Mouse (Mus musculus) hindbrain, postnatal 0 days (tissue): ENCODE measurements around the gene R3hdml. TPM values are rescaled to one million over a fixed set of nuclear protein-coding genes. Genes with fewer than 3 reads are reported as not detected.

Experiments
- ATAC-seq: fragments of 200-750 bp; cut with Nextera tagmentation; 2 replicates; pipeline ENCODE4 v1.8.0; 2017; ENCODE audit warnings: mild to moderate bottlenecking, moderate TSS enrichment, moderate library complexity
- DNase-seq: peaks from one replicate; pipeline ENCODE4 v3.0.0-alpha.2; 2015; ENCODE audit warnings: low spot score
- H3K27ac ChIP-seq: fragments of 300-500 bp; sonication (generic); 2 replicates; pipeline ENCODE4 v1.5.1; 2014; ENCODE audit warnings: mild to moderate bottlenecking
- H3K27me3 ChIP-seq: fragments of 300-500 bp; sonication (generic); 2 replicates; pipeline ENCODE4 v1.6.1; 2014; ENCODE audit warnings: low read length, mixed read lengths; ENCODE audit not compliant: insufficient read depth
- H3K36me3 ChIP-seq: fragments of 300-500 bp; sonication (generic); 2 replicates; pipeline ENCODE4 v1.6.1; 2014; ENCODE audit warnings: low read length, mixed read lengths; ENCODE audit not compliant: insufficient read depth
- H3K4me1 ChIP-seq: fragments of 300-500 bp; sonication (generic); 2 replicates; pipeline ENCODE4 v1.6.1; 2014; ENCODE audit warnings: antibody characterized with exemption, low read length, mixed read lengths; ENCODE audit not compliant: insufficient read depth
- H3K4me2 ChIP-seq: fragments of 300-500 bp; sonication (generic); 2 replicates; pipeline ENCODE4 v1.6.1; 2014; ENCODE audit warnings: low read depth, mild to moderate bottlenecking, low read length, moderate library complexity, mixed read lengths
- H3K4me3 ChIP-seq: fragments of 300-500 bp; sonication (generic); 2 replicates; pipeline ENCODE4 v1.5.1; 2014; ENCODE audit warnings: low read length
- H3K9ac ChIP-seq: fragments of 300-500 bp; sonication (generic); replicated peaks from 2 replicates; pipeline ENCODE4 v1.6.1; 2014; ENCODE audit warnings: mild to moderate bottlenecking, low read length, moderate library complexity, mixed read lengths
- H3K9me3 ChIP-seq: fragments of 300-500 bp; sonication (generic); 2 replicates; pipeline ENCODE4 v1.6.1; 2016; ENCODE audit warnings: low read length, mixed read lengths
- CTCF ChIP-seq: IDR thresholded peaks from 2 replicates; pipeline ENCODE4 v1.5.1; 2016; ENCODE audit warnings: antibody characterized with exemption, control low read depth, low read depth
- WGBS: fragments of 180-500 bp; shearing (Covaris S2); extraction: QIAGEN DNeasy Blood & Tissue Kit; methylation state at CpG from one replicate; pipeline ENCODE4 v1.1.7; 2014; 5-methylcytosine and 5-hydroxymethylcytosine counted together
- polyA plus RNA-seq: library from polyadenylated mRNA; unstranded; fragments of >200 nt; fragmentation: Nextera tagmentation; extraction: Ambion mirVana; gene quantifications from 2 replicates; pipeline ENCODE4 v1.2.1, GENCODE M21; 2015
- total RNA-seq: library from RNA; depleted of rRNA; stranded (reverse); fragments of >200 nt; gene quantifications from 2 replicates; pipeline ENCODE4 v1.2.3, GENCODE M21; 2014; rRNA removed

Gene R3hdml
- total and polyA plus RNA-seq, 2 experiments from 2014 or later, result 0.73 to 1.0 TPM

GRCm38 (mm10) chr2:163542674-163543073 lies 50.6 kb downstream of the R3hdml start:
- H3K4me3 ChIP-seq, result no peak overlapping the region
- ATAC-seq (no peak), DNase-seq (no peak)
- H3K36me3 ChIP-seq, result no peaks in the 10 kb centered on the region
- H3K27ac ChIP-seq, result no peak overlapping the region
- TF ChIP-seq CTCF, result no peak
- H3K4me1 ChIP-seq, result no peaks in the 10 kb centered on the region
- H3K9me3 ChIP-seq, result no peaks in the 10 kb centered on the region
- 90% methylated on average over 10 of the region's 10 CpGs for WGBS
- H3K9ac ChIP-seq, result no peak overlapping the region
- no peak overlapping the region for H3K4me2 ChIP-seq
- H3K27me3 ChIP-seq, result no peaks in the 10 kb centered on the region

GRCm38 (mm10) chr2:163546623-163547318 lies 54.7 kb downstream of the R3hdml start:
- Histone ChIP-seq H3K27ac (no peak overlapping the region), H3K4me3 (no peak overlapping the region), H3K4me1 (no peaks in the 10 kb centered on the region), H3K9me3 (no peaks in the 10 kb centered on the region), H3K36me3 (no peaks in the 10 kb centered on the region), H3K9ac (no peak overlapping the region), H3K27me3 (no peaks in the 10 kb centered on the region), H3K4me2 (no peak overlapping the region)
- ATAC-seq (no peak), DNase-seq (no peak)
- WGBS, result 78% methylated on average over 14 of the region's 14 CpGs
- TF ChIP-seq CTCF, result no peak

GRCm38 (mm10) chr2:163548822-163549221 lies 56.7 kb downstream of the R3hdml start:
- Histone ChIP-seq H3K4me2 (no peak overlapping the region), H3K4me3 (no peak overlapping the region), H3K36me3 (no peaks in the 10 kb centered on the region), H3K27me3 (no peaks in the 10 kb centered on the region), H3K9me3 (no peaks in the 10 kb centered on the region), H3K4me1 (no peaks in the 10 kb centered on the region), H3K27ac (no peak overlapping the region), H3K9ac (no peak overlapping the region)
- DNase-seq (no peak), ATAC-seq (no peak)
- WGBS, result 69% methylated on average over 6 of the region's 6 CpGs
- no peak for TF ChIP-seq CTCF

DNA sequence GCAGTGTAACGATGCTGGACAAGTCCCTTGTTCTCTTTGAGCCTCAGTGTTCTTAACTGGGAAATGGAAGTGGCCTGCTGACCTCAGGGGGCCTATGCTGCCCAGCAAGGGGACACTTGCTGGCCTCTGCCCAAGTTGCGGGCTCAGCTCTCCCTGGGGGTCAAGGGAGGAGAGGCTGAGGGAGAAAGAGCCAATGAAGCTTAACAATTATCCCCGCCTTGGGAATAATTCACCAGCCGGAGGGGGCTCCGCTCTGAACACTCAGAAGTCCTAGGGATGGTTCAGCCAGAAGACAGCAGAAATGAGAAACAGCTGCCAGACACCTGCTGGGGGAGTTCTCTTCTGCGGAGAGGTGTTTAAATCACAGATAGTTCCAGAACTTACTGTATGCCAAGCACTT lies 57.7 kb downstream of the R3hdml start:
- H3K4me2 ChIP-seq, result no peak overlapping the region
- H3K27me3 ChIP-seq, result no peaks in the 10 kb centered on the region
- DNase-seq (peak; percentile 7), ATAC-seq (no peak)
- H3K4me3 ChIP-seq, result no peak overlapping the region
- H3K9ac ChIP-seq, result no peak overlapping the region
- no peak overlapping the region for H3K27ac ChIP-seq
- no peaks in the 10 kb centered on the region for H3K4me1 ChIP-seq
- H3K9me3 ChIP-seq, result no peaks in the 10 kb centered on the region
- 24% methylated on average over 6 of the region's 6 CpGs for WGBS
- H3K36me3 ChIP-seq, result no peaks in the 10 kb centered on the region
- TF ChIP-seq CTCF, result no peak

Other genes starting within 250 kb of the R3hdml start
- gene Jph2, start 94.3 kb upstream of the R3hdml start, total RNA-seq, result 1.2 and 1.4 TPM in 2 replicates
- 0.83 and 0.88 TPM in 2 replicates for gene Jph2, start 94.3 kb upstream of the R3hdml start, polyA plus RNA-seq
- gene Oser1, start 67.6 kb upstream of the R3hdml start, total RNA-seq, result 22.9 and 29.5 TPM in 2 replicates
- gene Oser1, start 67.6 kb upstream of the R3hdml start, polyA plus RNA-seq, result 59.6 and 60.5 TPM in 2 replicates
- gene Gdap1l1, start 53.8 kb upstream of the R3hdml start, total RNA-seq, result 132 and 149 TPM in 2 replicates
- 120 and 123 TPM in 2 replicates for gene Gdap1l1, start 53.8 kb upstream of the R3hdml start, polyA plus RNA-seq
- gene Fitm2, start 19.7 kb upstream of the R3hdml start, total RNA-seq, result 26.5 and 33.2 TPM in 2 replicates
- gene Fitm2, start 19.7 kb upstream of the R3hdml start, polyA plus RNA-seq, result 14.9 and 15.1 TPM in 2 replicates
- gene Hnf4a, start 14.5 kb downstream of the R3hdml start, total RNA-seq, result 0.05 TPM in 1 of 2 replicates, not detected in the other
- gene Hnf4a, start 14.5 kb downstream of the R3hdml start, polyA plus RNA-seq, result not detected in 2 replicates
- 54.6 and 59.7 TPM in 2 replicates for gene Ttpal, start 110.0 kb downstream of the R3hdml start, total RNA-seq
- 27.9 and 28.0 TPM in 2 replicates for gene Ttpal, start 110.0 kb downstream of the R3hdml start, polyA plus RNA-seq
- gene Serinc3, start 152.8 kb downstream of the R3hdml start, total RNA-seq, result 82.6 and 97.4 TPM in 2 replicates
- gene Serinc3, start 152.8 kb downstream of the R3hdml start, polyA plus RNA-seq, result 35.9 and 36.5 TPM in 2 replicates
- gene Pkig, start 166.1 kb downstream of the R3hdml start, total RNA-seq, result 70.8 and 95.2 TPM in 2 replicates
- gene Pkig, start 166.1 kb downstream of the R3hdml start, polyA plus RNA-seq, result 136 and 141 TPM in 2 replicates